Mouse (Mus musculus) gonadal fat pad, adult 2 months (tissue): ENCODE results near the gene Dock10. TPM values are rescaled to one million over a fixed set of nuclear protein-coding genes. Genes with fewer than 3 reads are reported as not detected.

ENCODE experiments used
- DNase-seq: peaks from one replicate; pipeline ENCODE4 v3.0.0-alpha.2; 2012; ENCODE audit warnings: low read depth
- polyA plus RNA-seq: library from polyadenylated mRNA; depleted of rRNA; stranded (reverse); fragments of >200 nt; gene quantifications from 2 replicates; pipeline ENCODE4 v1.2.3, GENCODE M21; 2012

Dock10 gene
- polyA plus RNA-seq, 1 experiment, result 5.2 TPM

- DNase-seq, result no peak
Measured at GRCm38 (mm10) chr1:80728183-80728582, 30.1 kb downstream of the Dock10 start.

DNA sequence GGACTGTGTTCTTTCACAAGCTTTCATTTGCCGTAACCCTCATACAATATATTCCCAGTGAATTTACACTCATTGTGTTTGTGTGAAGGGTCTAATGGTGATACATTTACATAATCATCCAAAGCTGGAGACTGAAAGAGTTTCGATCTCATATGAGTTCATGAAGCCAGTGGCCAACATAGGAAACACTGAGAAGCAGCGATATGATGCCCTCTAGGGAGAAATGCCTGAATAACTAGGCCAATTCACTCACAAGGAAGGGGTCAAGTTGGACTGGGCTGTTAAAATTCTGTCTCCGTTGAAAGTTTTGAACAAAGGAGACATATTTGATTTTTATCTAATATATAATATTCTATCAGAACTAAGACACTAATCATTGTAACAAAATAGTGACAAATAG lies 30.9 kb downstream of the Dock10 start:
- no peak for DNase-seq

DNA sequence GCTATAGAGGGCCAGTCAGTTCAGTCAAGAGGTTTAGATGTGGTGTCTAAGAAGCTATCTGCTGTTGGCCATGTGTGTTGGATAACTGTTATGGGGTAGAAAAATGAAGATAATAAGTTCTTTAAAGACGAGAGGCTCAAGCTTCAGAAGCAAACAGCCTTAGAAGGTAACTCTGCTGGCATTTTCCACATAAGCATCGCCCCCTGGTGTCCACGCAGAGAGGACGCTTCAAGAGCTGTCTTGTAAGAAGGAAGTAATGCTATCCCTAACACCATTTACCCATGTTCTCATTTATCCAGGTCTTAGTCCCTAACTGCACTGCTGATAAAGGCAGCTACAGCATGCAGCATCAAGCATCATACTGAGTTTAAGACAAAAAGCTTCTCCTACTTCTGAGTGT lies 35.7 kb downstream of the Dock10 start:
- no peak for DNase-seq

DNA sequence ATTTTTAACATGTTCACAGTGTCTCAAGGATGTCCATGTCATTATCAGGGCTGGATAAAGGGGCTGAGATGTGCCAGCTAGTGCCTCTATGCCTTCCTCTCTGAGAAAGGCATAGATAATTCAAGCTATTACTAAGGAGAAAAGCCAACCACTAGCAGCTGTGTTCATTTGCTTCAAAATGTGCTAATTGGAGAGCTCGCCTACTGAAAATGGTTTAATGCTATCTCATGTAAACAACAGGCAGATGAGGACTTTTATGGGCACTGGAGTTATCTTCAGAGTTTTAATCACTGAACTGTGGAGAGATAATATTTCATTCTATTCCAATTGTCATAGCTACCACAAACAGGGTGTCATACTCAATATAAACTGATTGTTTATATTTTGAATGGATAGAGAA lies 36.3 kb downstream of the Dock10 start:
- no peak for DNase-seq

- no peak for DNase-seq
Measured at GRCm38 (mm10) chr1:80721181-80721580, 37.1 kb downstream of the Dock10 start.

DNA sequence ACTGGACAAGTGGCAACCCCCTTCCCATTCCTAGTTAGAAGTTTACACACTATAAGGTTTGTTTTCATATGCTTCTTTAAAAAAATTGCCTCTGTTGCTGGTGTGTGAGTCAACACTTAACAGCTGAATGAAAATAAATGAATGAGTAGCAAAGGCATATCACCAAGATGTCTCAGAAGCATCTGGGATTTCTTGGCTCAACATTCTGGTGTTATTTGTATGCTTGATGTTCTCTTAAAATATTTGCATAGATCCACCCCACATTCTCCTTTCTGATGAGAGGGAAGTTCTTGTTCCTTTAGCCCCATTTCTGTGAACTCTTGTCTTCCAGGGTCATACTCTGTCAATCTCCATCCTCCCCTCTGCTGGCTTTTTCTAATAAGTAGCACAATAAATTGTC lies 38.2 kb downstream of the Dock10 start:
- DNase-seq, result no peak

DNA sequence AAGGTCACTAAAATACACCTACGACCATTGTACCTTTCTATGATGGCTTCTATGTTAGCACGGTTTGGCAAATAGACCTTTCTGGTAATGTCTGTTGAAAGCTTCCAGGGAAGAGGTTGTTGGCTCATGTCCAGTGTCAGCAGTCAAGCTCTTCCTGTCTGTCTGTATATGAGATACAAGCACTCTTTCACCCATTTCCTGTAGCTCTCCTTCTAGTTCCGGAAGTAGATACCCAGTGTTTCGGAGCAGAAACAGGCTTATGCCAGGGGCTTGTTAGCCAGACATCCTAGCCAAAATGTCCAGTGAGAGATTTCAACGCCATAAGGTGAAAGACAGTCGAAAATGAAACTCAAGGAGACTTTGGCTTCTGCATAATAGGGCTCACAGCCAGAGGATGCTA lies 38.9 kb downstream of the Dock10 start:
- no peak for DNase-seq

DNA sequence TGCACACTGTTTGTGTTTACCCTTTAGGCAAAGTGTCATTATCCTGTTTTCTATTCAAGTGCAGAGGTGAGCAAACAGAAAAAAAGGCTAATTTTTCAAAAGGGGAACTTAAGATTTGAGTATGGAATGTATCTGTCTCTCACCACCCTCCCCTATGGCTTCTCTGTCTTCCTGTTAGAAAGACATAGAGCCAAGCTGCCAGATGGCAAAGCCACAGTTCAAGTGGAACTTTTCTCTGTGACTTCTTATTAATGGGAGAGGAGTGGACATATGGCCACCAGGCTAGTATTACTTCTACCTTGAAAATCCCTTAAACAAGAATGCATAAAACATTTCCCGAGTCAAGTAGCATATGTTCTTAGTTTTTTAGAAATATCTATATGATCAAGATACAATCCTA lies 39.7 kb downstream of the Dock10 start:
- no peak for DNase-seq

- DNase-seq, result no peak
Measured at GRCm38 (mm10) chr1:80715917-80716316, 42.4 kb downstream of the Dock10 start.

- no peak for DNase-seq
Measured at GRCm38 (mm10) chr1:80713920-80714319, 44.4 kb downstream of the Dock10 start.

- DNase-seq, result no peak
Measured at GRCm38 (mm10) chr1:80710607-80711261, 47.6 kb downstream of the Dock10 start.

- no peak for DNase-seq
Measured at GRCm38 (mm10) chr1:80710097-80710541, 48.2 kb downstream of the Dock10 start.

DNA sequence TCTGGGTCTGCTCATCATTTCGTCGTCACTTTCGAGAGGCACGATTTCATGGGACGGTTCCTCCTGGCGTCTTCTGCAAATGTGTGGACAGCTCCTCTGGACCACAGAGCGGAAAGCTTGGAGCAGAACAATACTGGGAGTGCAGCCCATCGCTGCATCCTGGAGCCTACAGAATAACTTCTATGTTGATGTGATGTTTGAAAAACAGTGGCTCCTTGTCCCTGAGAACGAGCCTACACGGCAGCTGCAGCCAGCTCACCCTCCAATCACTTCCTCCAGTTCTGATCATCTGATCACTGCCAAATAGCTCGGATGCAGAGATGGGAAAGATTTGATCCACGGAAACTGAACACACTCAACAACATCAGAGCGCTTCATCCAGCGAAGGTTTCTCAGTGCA lies 49.0 kb downstream of the Dock10 start:
- DNase-seq, result no peak

- no peak for DNase-seq
Measured at GRCm38 (mm10) chr1:80703279-80703678, 55.0 kb downstream of the Dock10 start.

GRCm38 (mm10) chr1:80676004-80676673 lies 82.2 kb downstream of the Dock10 start:
- no peak for DNase-seq

- no peak for DNase-seq
Measured at GRCm38 (mm10) chr1:80671730-80672129, 86.6 kb downstream of the Dock10 start.

- no peak for DNase-seq
Measured at GRCm38 (mm10) chr1:80671056-80671455, 87.3 kb downstream of the Dock10 start.

DNA sequence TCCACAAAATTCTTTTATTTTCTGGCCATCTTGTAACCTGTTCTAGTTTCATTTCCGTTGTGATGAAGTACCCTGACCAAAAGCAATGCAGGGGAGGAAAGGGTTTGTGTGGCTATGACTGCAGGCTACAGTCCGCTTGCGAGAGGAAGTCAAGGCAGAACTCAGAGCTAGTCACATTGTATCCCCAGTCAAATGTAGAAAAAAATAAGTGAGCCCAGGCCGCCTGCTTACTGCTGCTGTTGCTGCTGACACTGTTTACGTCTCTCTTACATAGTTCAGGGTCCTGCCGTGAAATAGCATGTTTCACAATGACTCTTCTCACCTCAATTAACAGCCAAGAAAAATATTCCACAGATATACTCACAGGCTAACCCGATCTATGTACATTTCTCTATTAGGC lies 87.9 kb downstream of the Dock10 start:
- DNase-seq, result no peak

- DNase-seq, result no peak
Measured at GRCm38 (mm10) chr1:80665761-80666160, 92.6 kb downstream of the Dock10 start.

DNA sequence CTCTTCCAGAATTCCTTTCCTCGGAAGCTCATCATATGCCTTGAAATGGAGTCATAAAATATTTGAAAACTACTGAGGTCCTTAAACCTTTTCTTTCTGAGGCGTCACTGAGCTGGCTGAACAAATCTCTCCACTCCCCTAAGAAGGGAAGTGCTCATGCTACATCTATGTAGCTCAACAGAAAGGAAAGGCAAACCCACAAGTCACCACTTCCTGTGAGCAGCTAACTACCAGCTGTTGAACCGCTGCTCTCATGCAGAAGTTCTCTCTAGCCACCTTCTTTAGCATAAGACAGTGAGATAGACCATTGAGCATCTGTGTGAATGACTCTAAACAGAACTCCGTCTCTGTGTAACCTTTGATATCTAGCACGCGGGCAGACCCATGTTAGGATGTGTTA lies 93.2 kb downstream of the Dock10 start:
- no peak for DNase-seq

GRCm38 (mm10) chr1:80661506-80662402 lies 96.6 kb downstream of the Dock10 start:
- DNase-seq, result no peak

GRCm38 (mm10) chr1:80659465-80660245 lies 98.7 kb downstream of the Dock10 start:
- no peak for DNase-seq
